Mouse (Mus musculus) bone marrow, adult 2 months (tissue): ENCODE data around the gene Erc1.

Experiments used
- CTCF ChIP-seq: fragments of 200-500 bp; IDR thresholded peaks from 2 replicates; pipeline ENCODE4 v1.5.1; 2011; ENCODE audit warnings: low read length, control low read depth; ENCODE audit not compliant: control insufficient read depth, insufficient read depth
- POLR2A ChIP-seq: fragments of 200-500 bp; IDR thresholded peaks from 2 replicates; pipeline ENCODE4 v1.6.1; 2011; ENCODE audit warnings: low read depth, mild to moderate bottlenecking, control low read depth, low read length, borderline replicate concordance; ENCODE audit not compliant: control insufficient read depth

DNA sequence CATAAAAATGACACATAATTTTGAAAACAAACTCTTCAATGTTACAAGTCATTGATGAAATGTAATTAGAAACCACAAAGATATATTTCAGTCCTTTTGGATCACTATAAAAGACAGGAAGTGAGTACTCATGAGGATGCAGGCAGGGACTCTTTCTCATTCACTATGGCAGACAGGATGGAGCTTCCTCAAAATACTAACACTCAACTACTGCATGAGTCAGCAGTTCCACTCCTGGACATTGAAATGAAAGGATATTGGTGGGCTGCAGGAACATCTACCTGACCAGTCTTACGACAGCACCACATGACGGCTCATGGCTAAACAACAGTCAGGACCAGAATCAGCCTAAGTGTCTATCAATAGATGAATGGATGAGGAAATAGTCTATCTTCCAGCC, 132.7 kb downstream of the Erc1 start:
- no peak for TF ChIP-seq POLR2A
- no peak for TF ChIP-seq CTCF
